Mouse (Mus musculus): ENCODE measurements around the gene Yif1b.

DNA sequence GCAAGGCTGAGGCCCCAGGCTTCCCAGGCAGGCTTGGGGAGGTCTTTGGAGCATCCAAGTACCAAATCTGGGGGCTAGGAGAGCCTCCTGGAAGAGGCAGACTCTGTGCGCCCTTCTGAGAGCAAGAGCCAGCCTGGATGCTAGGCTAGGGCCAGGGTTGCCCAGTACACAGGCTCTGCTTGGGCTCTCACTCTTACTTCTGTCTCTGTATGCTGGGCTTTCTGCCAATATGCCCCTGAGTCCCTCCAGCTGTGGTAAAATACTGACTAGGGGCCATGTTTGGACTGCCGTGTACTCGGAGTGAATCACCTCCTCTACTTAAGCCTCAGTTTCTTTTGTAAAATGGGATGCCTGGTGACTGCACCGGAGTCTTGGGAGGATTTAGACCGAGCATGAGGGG lies 7.9 kb downstream of the Yif1b start:
- TF ChIP-seq CTCF (IDR thresholded peaks at IDR 0.05; ENCODE audit: low read depth) (no peak), EP300 (IDR thresholded peaks at IDR 0.05; ENCODE audit: low read depth) (no peak)

All from heart, postnatal 0 days (tissue).